Mouse (Mus musculus) thymus, adult 2 months (tissue): ENCODE data around the gene Mthfd1l.

ENCODE experiments used
- CTCF ChIP-seq: fragments of 200-500 bp; IDR thresholded peaks from 2 replicates; pipeline ENCODE4 v1.5.1; 2012; ENCODE audit warnings: mild to moderate bottlenecking, control low read depth, low read length, moderate library complexity, borderline replicate concordance; ENCODE audit not compliant: control insufficient read depth, poor library complexity, insufficient read depth; ENCODE audit errors: extremely low read depth
- POLR2A ChIP-seq: fragments of 200-500 bp; IDR thresholded peaks from 2 replicates; pipeline ENCODE4 v1.6.1; 2012; ENCODE audit warnings: mild to moderate bottlenecking, low read length, control low read depth, moderate library complexity; ENCODE audit not compliant: control insufficient read depth, poor library complexity, insufficient read depth; ENCODE audit errors: extremely low read depth

DNA sequence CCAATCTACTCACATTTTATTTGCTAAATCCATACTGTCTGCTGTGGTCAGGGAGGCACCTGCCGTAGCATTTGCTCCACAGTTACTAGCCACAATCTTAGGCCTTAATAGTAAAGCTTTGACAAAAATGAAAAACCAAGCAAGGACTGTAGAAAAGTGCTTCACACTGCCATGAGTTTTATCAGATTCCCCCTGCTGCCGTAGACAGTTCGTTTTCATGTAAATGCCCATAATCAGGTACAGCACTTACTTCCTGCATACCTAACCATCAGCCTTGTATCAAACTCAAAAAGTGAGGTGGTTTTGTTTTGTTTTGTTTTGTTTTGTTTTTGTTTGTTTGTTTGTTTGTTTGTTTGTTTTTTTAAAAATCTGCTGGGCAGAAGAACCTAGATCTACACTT, 84.5 kb downstream of the Mthfd1l start:
- TF ChIP-seq CTCF (no peak), POLR2A (no peak)
